Mouse (Mus musculus) stomach, embryonic 16.5 days (tissue): ENCODE measurements around the gene Fam47e. TPM values are rescaled to one million over a fixed set of nuclear protein-coding genes. Genes with fewer than 3 reads are reported as not detected.
A peak's percentile ranks its signal among the peaks of the same experiment; 100 is the strongest.

Source experiments
- ATAC-seq: fragments of 200-750 bp; cut with Nextera tagmentation; 2 replicates; pipeline ENCODE4 v1.8.0; 2017; ENCODE audit warnings: moderate number of reproducible peaks, moderate TSS enrichment; ENCODE audit not compliant: insufficient read depth, low FRiP score
- H3K27ac ChIP-seq: fragments of 300-500 bp; sonication (generic); 2 replicates; pipeline ENCODE4 v1.5.1; 2014; ENCODE audit warnings: low read length
- H3K27me3 ChIP-seq: fragments of 300-500 bp; sonication (generic); 2 replicates; pipeline ENCODE4 v1.6.1; 2014; ENCODE audit warnings: low read length, control low read depth, mixed read lengths; ENCODE audit not compliant: control insufficient read depth, insufficient read depth
- H3K36me3 ChIP-seq: fragments of 300-500 bp; sonication (generic); 2 replicates; pipeline ENCODE4 v1.6.1; 2014; ENCODE audit warnings: low read length; ENCODE audit not compliant: control insufficient read depth, insufficient read depth
- H3K4me1 ChIP-seq: fragments of 300-500 bp; sonication (generic); 2 replicates; pipeline ENCODE4 v1.6.1; 2014; ENCODE audit warnings: low read length, control low read depth, mixed read lengths; ENCODE audit not compliant: control insufficient read depth, insufficient read depth
- H3K4me2 ChIP-seq: fragments of 300-500 bp; sonication (generic); 2 replicates; pipeline ENCODE4 v1.6.1; 2014; ENCODE audit warnings: low read depth, low read length, mixed read lengths
- H3K4me3 ChIP-seq: fragments of 300-500 bp; sonication (generic); replicated peaks from 2 replicates; pipeline ENCODE4 v1.5.1; 2014; ENCODE audit warnings: mild to moderate bottlenecking, low read length
- H3K9ac ChIP-seq: fragments of 300-500 bp; sonication (generic); 2 replicates; pipeline ENCODE4 v1.6.1; 2014; ENCODE audit warnings: low read length
- H3K9me3 ChIP-seq: fragments of 300-500 bp; sonication (generic); replicated peaks from 2 replicates; pipeline ENCODE4 v1.6.1; 2016; ENCODE audit warnings: low read length, control low read depth; ENCODE audit not compliant: control insufficient read depth
- WGBS: fragments of 180-500 bp; shearing (Covaris S2); extraction: QIAGEN DNeasy Blood & Tissue Kit; methylation state at CpG from one replicate; pipeline ENCODE4 v1.1.7; 2014; 5-methylcytosine and 5-hydroxymethylcytosine counted together
- polyA plus RNA-seq: library from polyadenylated mRNA; unstranded; fragments of >200 nt; fragmentation: Nextera tagmentation; extraction: Ambion mirVana; gene quantifications from 2 replicates; pipeline ENCODE4 v1.2.1, GENCODE M21; 2015

The Fam47e gene
- polyA plus RNA-seq, 1 experiment from 2014 or later, result 0.61 TPM

DNA sequence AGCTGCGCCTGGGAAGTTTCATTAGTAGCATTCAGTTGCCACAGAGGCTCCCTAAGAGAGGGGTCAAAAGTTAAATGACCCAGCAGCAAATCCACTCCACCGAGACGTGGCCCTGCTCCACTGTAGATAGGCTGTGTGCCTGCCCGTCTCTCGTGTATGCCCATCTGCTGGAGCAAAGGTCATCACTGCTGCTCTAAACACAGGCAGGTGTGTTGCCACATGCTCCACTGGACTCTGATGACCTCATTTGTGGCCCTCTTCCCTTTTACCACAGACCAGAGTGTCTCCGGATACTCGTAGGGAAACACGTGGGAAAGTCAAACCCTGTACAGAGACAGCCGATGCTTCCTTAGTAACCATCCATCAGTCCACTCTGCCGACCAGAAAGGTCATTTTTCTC lies 31.1 kb downstream of the Fam47e start:
- no peak for ATAC-seq

DNA sequence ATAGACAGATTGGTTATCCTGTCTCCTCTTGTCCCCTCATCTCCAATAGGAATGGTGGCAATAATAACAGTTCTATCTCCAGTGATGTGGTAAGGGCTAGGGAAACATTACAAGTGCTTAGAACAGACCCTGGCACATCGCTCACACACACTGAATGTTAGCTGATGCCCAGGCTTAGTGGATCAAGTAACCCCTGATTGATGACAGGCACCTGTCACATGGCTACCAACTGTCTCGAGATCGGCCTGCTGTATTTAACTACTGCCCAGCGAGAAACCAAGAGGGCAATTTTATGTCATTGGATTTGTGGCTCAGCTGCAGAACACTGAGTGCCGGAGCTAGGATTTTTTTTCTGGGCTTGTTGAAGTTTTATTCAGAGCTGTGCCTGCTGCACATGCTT lies 40.2 kb downstream of the Fam47e start:
- H3K36me3 ChIP-seq, result no peaks in the 10 kb centered on the region
- no peak overlapping the region for H3K27ac ChIP-seq
- WGBS, result 78% methylated on average over 5 of the region's 5 CpGs
- H3K9ac ChIP-seq, result no peak overlapping the region
- H3K4me2 ChIP-seq, result no peak overlapping the region
- H3K4me1 ChIP-seq, result no peaks in the 10 kb centered on the region
- ATAC-seq, result no peak
- H3K27me3 ChIP-seq, result no peaks in the 10 kb centered on the region
- no peak overlapping the region for H3K4me3 ChIP-seq
- no peaks in the 10 kb centered on the region for H3K9me3 ChIP-seq

More for the DNA sequence above, 31.1 kb downstream of the Fam47e start:
- no peak overlapping the region for H3K27ac ChIP-seq
- H3K9ac ChIP-seq, result no peak overlapping the region
- H3K4me3 ChIP-seq, result no peak overlapping the region
- 43% methylated on average over 10 of the region's 10 CpGs for WGBS
- H3K4me1 ChIP-seq, result no peaks in the 10 kb centered on the region; the same call in 1 of the 2 replicates
- H3K27me3 ChIP-seq, result no peaks in the 10 kb centered on the region
- no peaks in the 10 kb centered on the region for H3K36me3 ChIP-seq
- no peaks in the 10 kb centered on the region for H3K9me3 ChIP-seq
- no peak overlapping the region for H3K4me2 ChIP-seq

DNA sequence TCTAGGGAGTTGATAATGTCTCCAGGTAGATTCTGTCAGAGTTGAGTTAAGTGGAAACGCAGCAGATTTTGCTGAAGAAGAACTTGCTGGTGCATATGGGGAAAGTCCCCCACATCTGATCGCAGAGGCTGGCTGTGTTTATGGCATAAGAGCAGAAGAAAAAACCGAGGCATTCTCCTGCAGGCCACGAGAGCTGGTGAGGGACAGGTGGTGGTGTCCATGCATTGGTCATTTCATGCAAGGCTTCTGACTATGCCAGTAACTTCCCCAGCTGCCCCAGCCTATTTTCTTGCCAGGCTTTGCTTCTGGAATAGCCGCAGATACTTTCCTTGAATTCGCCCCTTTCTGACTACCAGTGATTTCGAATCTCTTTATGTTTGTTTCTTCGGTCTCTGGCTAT lies 42.0 kb downstream of the Fam47e start:
- 86% methylated on average over 8 of the region's 8 CpGs for WGBS
- Histone ChIP-seq H3K4me3 (no peak overlapping the region), H3K4me1 (no peaks in the 10 kb centered on the region), H3K36me3 (no peaks in the 10 kb centered on the region), H3K4me2 (no peak overlapping the region), H3K27ac (no peak overlapping the region), H3K9ac (no peak overlapping the region), H3K27me3 (0 out of 2 replicates have a peak, but pooled peaks cover 2% of the 10 kb centered on the region), H3K9me3 (no peaks in the 10 kb centered on the region)
- ATAC-seq, result no peak

GRCm38 (mm10) chr5:92599030-92599429 lies 44.2 kb downstream of the Fam47e start:
- 0 out of 2 replicates have a peak, but pooled peaks cover 3% of the 10 kb centered on the region for H3K27me3 ChIP-seq
- H3K4me1 ChIP-seq, result no peaks in the 10 kb centered on the region
- no peaks in the 10 kb centered on the region for H3K36me3 ChIP-seq
- H3K4me2 ChIP-seq, result no peak overlapping the region
- no peak for ATAC-seq
- no peak overlapping the region for H3K4me3 ChIP-seq
- no peaks in the 10 kb centered on the region for H3K9me3 ChIP-seq
- WGBS, result 55% methylated on average over 10 of the region's 10 CpGs
- H3K27ac ChIP-seq, result no peak overlapping the region
- no peak overlapping the region for H3K9ac ChIP-seq

GRCm38 (mm10) chr5:92602691-92603690 lies 48.1 kb downstream of the Fam47e start, which contains the start of gene Stbd1:
Gene Stbd1 (plus strand): TSS chr5:92603041.
- H3K4me2 ChIP-seq, result peak within 1 kb of the TSS; percentile 86
- H3K4me1 ChIP-seq, result peaks cover 12% of the 10 kb centered on the region
- H3K27me3 ChIP-seq, result 0 out of 2 replicates have a peak, but pooled peaks cover 3% of the 10 kb centered on the region
- peak within 1 kb of the TSS; percentile 82 for H3K4me3 ChIP-seq
- H3K9ac ChIP-seq, result peak within 1 kb of the TSS; percentile 89
- under 1% methylated on average over 56 of the region's 69 CpGs for WGBS
- peak; percentile 92 for ATAC-seq
- no peaks in the 10 kb centered on the region for H3K9me3 ChIP-seq
- peak within 1 kb of the TSS; percentile 85 for H3K27ac ChIP-seq
- H3K36me3 ChIP-seq, result no peaks in the 10 kb centered on the region; the same call in 1 of the 2 replicates

DNA sequence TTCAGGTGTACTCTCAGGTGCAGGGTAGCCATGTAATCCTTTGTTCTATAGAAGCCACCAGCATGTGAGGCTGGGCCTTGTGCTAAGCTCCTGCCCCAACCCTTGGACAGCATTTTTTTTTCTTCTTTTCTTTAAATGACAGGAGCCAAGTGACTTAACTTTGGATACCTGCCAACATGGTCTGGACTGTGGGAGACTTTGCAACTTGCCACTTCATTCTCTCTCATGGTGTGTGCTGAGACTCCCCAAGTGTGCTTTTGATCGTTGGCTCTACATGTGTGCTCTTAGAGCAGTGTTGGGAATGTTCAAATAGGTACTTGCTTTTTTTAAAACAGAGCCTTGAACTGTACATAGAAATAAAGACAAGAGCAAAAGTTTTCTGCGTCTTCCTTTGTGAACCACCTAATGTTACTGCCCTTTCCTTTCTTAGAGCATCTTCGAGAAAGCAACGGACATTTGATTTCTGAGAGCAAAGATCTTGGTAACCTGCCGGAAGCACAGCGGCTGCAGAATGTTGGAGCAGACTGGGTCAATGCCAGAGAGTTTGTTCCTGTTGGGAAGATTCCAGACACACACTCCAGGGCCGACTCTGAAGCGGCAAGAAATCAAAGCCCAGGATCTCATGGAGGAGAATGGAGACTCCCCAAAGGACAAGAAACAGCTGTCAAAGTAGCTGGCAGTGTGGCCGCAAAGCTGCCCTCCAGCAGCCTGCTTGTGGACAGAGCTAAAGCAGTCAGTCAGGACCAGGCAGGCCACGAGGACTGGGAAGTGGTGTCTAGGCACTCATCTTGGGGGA lies 49.8 kb downstream of the Fam47e start:
- Histone ChIP-seq H3K4me1 (peaks cover 12% of the 10 kb centered on the region), H3K27ac (peak overlapping the region; percentile 66; the same call in 1 of the 2 replicates), H3K4me2 (peak overlapping the region; percentile 86), H3K4me3 (peak overlapping the region; percentile 82), H3K9ac (peak overlapping the region; percentile 39; the same call in 1 of the 2 replicates), H3K36me3 (no peaks in the 10 kb centered on the region; the same call in 1 of the 2 replicates), H3K27me3 (0 out of 2 replicates have a peak, but pooled peaks cover 3% of the 10 kb centered on the region), H3K9me3 (no peaks in the 10 kb centered on the region)
- 44% methylated on average over 10 of the region's 10 CpGs for WGBS
- no peak; the same call in 1 of the 2 replicates for ATAC-seq

GRCm38 (mm10) chr5:92607492-92608229 lies 52.8 kb downstream of the Fam47e start:
- Histone ChIP-seq H3K27ac (no peak overlapping the region), H3K9ac (no peak overlapping the region), H3K4me2 (no peak overlapping the region), H3K36me3 (no peaks in the 10 kb centered on the region; the same call in 1 of the 2 replicates), H3K4me1 (peaks cover 12% of the 10 kb centered on the region), H3K9me3 (no peaks in the 10 kb centered on the region), H3K27me3 (no peaks in the 10 kb centered on the region), H3K4me3 (no peak overlapping the region)
- 77% methylated on average over 5 of the region's 5 CpGs for WGBS
- ATAC-seq, result no peak

DNA sequence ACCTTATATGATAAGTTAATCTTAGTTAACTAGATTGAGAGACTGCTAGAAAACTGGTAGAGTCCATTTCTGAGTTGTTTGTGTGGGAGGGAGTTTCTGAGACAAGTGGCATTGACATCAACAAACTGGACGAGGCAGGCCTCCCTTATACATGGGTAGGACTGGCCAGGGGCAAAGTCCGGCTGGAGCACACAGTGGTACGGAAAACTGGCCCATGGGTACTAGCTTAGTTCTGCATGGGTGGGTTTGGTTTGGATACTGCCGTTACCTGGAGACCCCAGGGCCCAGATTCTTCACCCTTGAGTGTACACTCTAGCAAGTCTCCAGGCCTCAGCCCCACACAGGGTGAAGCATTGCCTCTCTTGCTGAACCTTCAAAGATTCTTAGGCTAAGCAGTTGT lies 57.9 kb downstream of the Fam47e start:
- Histone ChIP-seq H3K4me1 (no peaks in the 10 kb centered on the region), H3K4me2 (no peak overlapping the region), H3K27me3 (no peaks in the 10 kb centered on the region), H3K36me3 (no peaks in the 10 kb centered on the region), H3K9me3 (no peaks in the 10 kb centered on the region), H3K9ac (no peak overlapping the region), H3K27ac (no peak overlapping the region), H3K4me3 (no peak overlapping the region)
- 85% methylated on average over 4 of the region's 4 CpGs for WGBS
- no peak for ATAC-seq
